Mouse (Mus musculus) brain, embryonic 14.5 days (tissue): ENCODE results near the gene Ikzf2.

Experiments
- CTCF ChIP-seq: fragments of 200-500 bp; IDR thresholded peaks from 2 replicates; pipeline ENCODE4 v1.5.1; 2012; ENCODE audit warnings: inconsistent platforms, mild to moderate bottlenecking, moderate library complexity, borderline replicate concordance; ENCODE audit not compliant: insufficient read depth, insufficient read length; ENCODE audit errors: extremely low read depth
- POLR2A ChIP-seq: fragments of 200-500 bp; IDR thresholded peaks from 2 replicates; pipeline ENCODE4 v1.6.1; 2012; ENCODE audit warnings: mild to moderate bottlenecking, inconsistent platforms, borderline replicate concordance; ENCODE audit not compliant: poor library complexity, insufficient read depth, insufficient read length, severe bottlenecking; ENCODE audit errors: extremely low read depth

- TF ChIP-seq POLR2A (no peak), CTCF (no peak)
These were observed 31.7 kb downstream of the Ikzf2 start for GRCm38 (mm10) chr1:69655368-69655767.
